Mouse (Mus musculus) heart, embryonic 11.5 days (tissue): ENCODE measurements around the gene Gm48551. TPM values are rescaled to one million over a fixed set of nuclear protein-coding genes. Genes with fewer than 3 reads are reported as not detected.

ENCODE experiments used
- ATAC-seq: fragments of 200-750 bp; cut with Nextera tagmentation; replicated peaks from 2 replicates; pipeline ENCODE4 v1.8.0; 2017; ENCODE audit warnings: moderate library complexity; ENCODE audit not compliant: insufficient number of reproducible peaks, low FRiP score, low TSS enrichment
- H3K27ac ChIP-seq: fragments of 300-500 bp; sonication (generic); 2 replicates; pipeline ENCODE4 v1.5.1; 2014; ENCODE audit warnings: mild to moderate bottlenecking, low read depth, low read length
- H3K27me3 ChIP-seq: fragments of 300-500 bp; sonication (generic); 2 replicates; pipeline ENCODE4 v1.6.1; 2014; ENCODE audit warnings: mild to moderate bottlenecking, low read length, mixed read lengths; ENCODE audit not compliant: control insufficient read depth, insufficient read depth
- H3K36me3 ChIP-seq: fragments of 300-500 bp; sonication (generic); 2 replicates; pipeline ENCODE4 v1.6.1; 2014; ENCODE audit warnings: mild to moderate bottlenecking, low read length, moderate library complexity, mixed read lengths; ENCODE audit not compliant: control insufficient read depth, insufficient read depth
- H3K4me1 ChIP-seq: fragments of 300-500 bp; sonication (generic); 2 replicates; pipeline ENCODE4 v1.6.1; 2014; ENCODE audit warnings: low read length; ENCODE audit not compliant: control insufficient read depth, insufficient read depth
- H3K4me2 ChIP-seq: fragments of 300-500 bp; sonication (generic); 2 replicates; pipeline ENCODE4 v1.6.1; 2014; ENCODE audit warnings: mild to moderate bottlenecking, moderate library complexity
- H3K4me3 ChIP-seq: fragments of 300-500 bp; sonication (generic); 2 replicates; pipeline ENCODE4 v1.5.1; 2014; ENCODE audit warnings: low read depth, low read length
- H3K9ac ChIP-seq: fragments of 300-500 bp; sonication (generic); 2 replicates; pipeline ENCODE4 v1.6.1; 2014; ENCODE audit warnings: mild to moderate bottlenecking, low read depth, low read length, moderate library complexity
- H3K9me3 ChIP-seq: fragments of 300-500 bp; sonication (generic); replicated peaks from 2 replicates; pipeline ENCODE4 v1.6.1; 2016; ENCODE audit warnings: low read length; ENCODE audit not compliant: control insufficient read depth
- WGBS: fragments of 180-500 bp; shearing (Covaris S2); extraction: QIAGEN DNeasy Blood & Tissue Kit; methylation state at CpG from one replicate; pipeline ENCODE4 v1.1.7; 2014; ENCODE audit not compliant: insufficient replicate concordance; 5-methylcytosine and 5-hydroxymethylcytosine counted together
- polyA plus RNA-seq: library from polyadenylated mRNA; unstranded; fragments of >200 nt; fragmentation: Nextera tagmentation; extraction: Ambion mirVana; gene quantifications from 2 replicates; pipeline ENCODE4 v1.2.1, GENCODE M21; 2014

The Gm48551 gene
- polyA plus RNA-seq, 1 experiment from 2014 or later = 1.4 TPM

- Histone ChIP-seq H3K9ac (no peak overlapping the region), H3K4me1 (peaks cover 46% of the 10 kb centered on the region), H3K27me3 (peaks cover 9% of the 10 kb centered on the region), H3K9me3 (no peaks in the 10 kb centered on the region), H3K27ac (no peak overlapping the region), H3K4me2 (no peak overlapping the region), H3K4me3 (no peak overlapping the region), H3K36me3 (no peaks in the 10 kb centered on the region)
- 77% methylated on average over 40 of the region's 40 CpGs for WGBS
- ATAC-seq = no peak
Measured at GRCm38 (mm10) chr10:81420191-81420767, 36.0 kb downstream of the Gm48551 start.

GRCm38 (mm10) chr10:81421041-81421796, 37.0 kb downstream of the Gm48551 start:
- no peaks in the 10 kb centered on the region for H3K9me3 ChIP-seq
- ATAC-seq = no peak
- H3K27ac ChIP-seq = no peak overlapping the region
- no peak overlapping the region for H3K9ac ChIP-seq
- no peak overlapping the region for H3K4me2 ChIP-seq
- no peaks in the 10 kb centered on the region for H3K36me3 ChIP-seq
- WGBS = 74% methylated on average over 4 of the region's 4 CpGs
- no peak overlapping the region for H3K4me3 ChIP-seq
- peaks cover 41% of the 10 kb centered on the region for H3K4me1 ChIP-seq
- peaks cover 13% of the 10 kb centered on the region for H3K27me3 ChIP-seq

- Histone ChIP-seq H3K9me3 (no peaks in the 10 kb centered on the region), H3K4me3 (no peak overlapping the region), H3K9ac (no peak overlapping the region), H3K36me3 (no peaks in the 10 kb centered on the region), H3K27ac (no peak overlapping the region), H3K27me3 (peaks cover 13% of the 10 kb centered on the region), H3K4me2 (no peak overlapping the region), H3K4me1 (peaks cover 39% of the 10 kb centered on the region)
- ATAC-seq = no peak
- 65% methylated on average over 5 of the region's 5 CpGs for WGBS
Measured at GRCm38 (mm10) chr10:81421797-81422100, 37.5 kb downstream of the Gm48551 start.

GRCm38 (mm10) chr10:81422191-81422590, 37.9 kb downstream of the Gm48551 start:
- Histone ChIP-seq H3K4me3 (no peak overlapping the region), H3K4me1 (peaks cover 38% of the 10 kb centered on the region), H3K9ac (no peak overlapping the region), H3K4me2 (no peak overlapping the region), H3K27ac (no peak overlapping the region), H3K27me3 (peaks cover 14% of the 10 kb centered on the region), H3K36me3 (no peaks in the 10 kb centered on the region), H3K9me3 (no peaks in the 10 kb centered on the region)
- WGBS = 76% methylated on average over 6 of the region's 6 CpGs
- no peak for ATAC-seq

- H3K27ac ChIP-seq = no peak overlapping the region
- ATAC-seq = no peak
- no peak overlapping the region for H3K4me3 ChIP-seq
- H3K9me3 ChIP-seq = no peaks in the 10 kb centered on the region
- no peak overlapping the region for H3K4me2 ChIP-seq
- peaks cover 36% of the 10 kb centered on the region for H3K4me1 ChIP-seq
- no peak overlapping the region for H3K9ac ChIP-seq
- no peaks in the 10 kb centered on the region for H3K36me3 ChIP-seq
- peaks cover 16% of the 10 kb centered on the region for H3K27me3 ChIP-seq
- WGBS = 80% methylated on average over 3 of the region's 3 CpGs
Measured at GRCm38 (mm10) chr10:81422661-81423217, 38.5 kb downstream of the Gm48551 start.

- Histone ChIP-seq H3K9me3 (no peaks in the 10 kb centered on the region), H3K27me3 (peaks cover 17% of the 10 kb centered on the region), H3K4me3 (0 out of 2 replicates have a peak overlapping the region, but pooled peaks have one; percentile 15), H3K4me1 (peaks cover 29% of the 10 kb centered on the region), H3K27ac (0 out of 2 replicates have a peak overlapping the region, but pooled peaks have one; percentile 36), H3K9ac (no peak overlapping the region), H3K36me3 (no peaks in the 10 kb centered on the region), H3K4me2 (peak overlapping the region; percentile 83)
- ATAC-seq = no peak
- WGBS = 57% methylated on average over 4 of the region's 4 CpGs
Measured at GRCm38 (mm10) chr10:81423476-81424245, 39.4 kb downstream of the Gm48551 start.

GRCm38 (mm10) chr10:81424246-81425051, 40.2 kb downstream of the Gm48551 start:
- H3K4me3 ChIP-seq = 0 out of 2 replicates have a peak overlapping the region, but pooled peaks have one; percentile 15
- H3K27ac ChIP-seq = peak overlapping the region; percentile 36; the same call in 1 of the 2 replicates
- WGBS = 7% methylated on average over 25 of the region's 25 CpGs
- H3K4me2 ChIP-seq = peak overlapping the region; percentile 83
- peaks cover 17% of the 10 kb centered on the region for H3K27me3 ChIP-seq
- H3K9ac ChIP-seq = 0 out of 2 replicates have a peak overlapping the region, but pooled peaks have one; percentile 44
- peaks cover 26% of the 10 kb centered on the region for H3K4me1 ChIP-seq
- 0 out of 2 replicates have a peak, but pooled peaks have one; percentile 15 for ATAC-seq
- no peaks in the 10 kb centered on the region for H3K9me3 ChIP-seq
- no peaks in the 10 kb centered on the region for H3K36me3 ChIP-seq
